Mouse (Mus musculus): ENCODE results near the gene Astn2.

Gene Astn2

GRCm38 (mm10) chr4:66310315-66311020 is 93.9 kb downstream of the Astn2 start:
- DNase-seq (ENCODE audit: low spot score), result no peak

- DNase-seq (ENCODE audit: low spot score), result no peak
Observed at GRCm38 (mm10) chr4:66306377-66306776, 98.0 kb downstream of the Astn2 start.

- DNase-seq (ENCODE audit: low spot score), result no peak
Observed at GRCm38 (mm10) chr4:66302686-66303310, 101.6 kb downstream of the Astn2 start.

GRCm38 (mm10) chr4:66285034-66285433 is 119.4 kb downstream of the Astn2 start:
- no peak for DNase-seq (ENCODE audit: low spot score)

- no peak for DNase-seq (ENCODE audit: low spot score)
Observed at GRCm38 (mm10) chr4:66276096-66276495, 128.3 kb downstream of the Astn2 start.

- DNase-seq (ENCODE audit: low spot score), result no peak
Observed at GRCm38 (mm10) chr4:66271550-66272117, 132.8 kb downstream of the Astn2 start.

- no peak for DNase-seq (ENCODE audit: low spot score)
Observed at GRCm38 (mm10) chr4:66264031-66264430, 140.4 kb downstream of the Astn2 start.

GRCm38 (mm10) chr4:66261276-66261675 is 143.1 kb downstream of the Astn2 start:
- no peak for DNase-seq (ENCODE audit: low spot score)

GRCm38 (mm10) chr4:66258905-66259304 is 145.5 kb downstream of the Astn2 start:
- DNase-seq (ENCODE audit: low spot score), result no peak

- no peak for DNase-seq (ENCODE audit: low spot score)
Observed at GRCm38 (mm10) chr4:66254695-66255492, 149.5 kb downstream of the Astn2 start.

GRCm38 (mm10) chr4:66248521-66248920 is 155.9 kb downstream of the Astn2 start:
- DNase-seq (ENCODE audit: low spot score), result no peak

GRCm38 (mm10) chr4:66242683-66243082 is 161.7 kb downstream of the Astn2 start:
- DNase-seq (ENCODE audit: low spot score), result no peak

- DNase-seq (ENCODE audit: low spot score), result no peak
Observed at GRCm38 (mm10) chr4:66232799-66233198, 171.6 kb downstream of the Astn2 start.

- no peak for DNase-seq (ENCODE audit: low spot score)
Observed at GRCm38 (mm10) chr4:66232350-66232749, 172.1 kb downstream of the Astn2 start.

- DNase-seq (ENCODE audit: low spot score), result no peak
Observed at GRCm38 (mm10) chr4:66230735-66231134, 173.7 kb downstream of the Astn2 start.

GRCm38 (mm10) chr4:66222602-66223317 is 181.7 kb downstream of the Astn2 start:
- no peak for DNase-seq (ENCODE audit: low spot score)

- no peak for DNase-seq (ENCODE audit: low spot score)
Observed at GRCm38 (mm10) chr4:66215170-66215618, 189.2 kb downstream of the Astn2 start.

- DNase-seq (ENCODE audit: low spot score), result no peak
Observed at GRCm38 (mm10) chr4:66189636-66190035, 214.8 kb downstream of the Astn2 start.

GRCm38 (mm10) chr4:66175887-66176533 is 228.4 kb downstream of the Astn2 start:
- DNase-seq (ENCODE audit: low spot score), result no peak

GRCm38 (mm10) chr4:66171583-66171982 is 232.8 kb downstream of the Astn2 start:
- DNase-seq (ENCODE audit: low spot score), result no peak

- DNase-seq (ENCODE audit: low spot score), result no peak
Observed at GRCm38 (mm10) chr4:66170787-66171186, 233.6 kb downstream of the Astn2 start.

Data from T-cell, adult 2 months (primary cell).